8 mouse cellular contexts compared by ENCODE assay signal in genomic region chr17:32947215-32947914, GRCm38 (mm10). TPM values are rescaled to one million over a fixed set of nuclear protein-coding genes. Genes with fewer than 3 reads are reported as not detected.
DNase-seq lines count a peak whose midpoint lies in the region; ATAC-seq lines count a peak whose summit lies in the region.

Gene Cyp4f13, minus strand, starts transcription at chr17:32947402.

- peak within 1 kb of the TSS; percentile 52 for H3K4me2 ChIP-seq in hindbrain, embryonic 12.5 days (replicated peaks)

- ATAC-seq in hindbrain, embryonic 12.5 days (ENCODE audit: low FRiP score): peak; percentile 75

- WGBS in hindbrain, embryonic 12.5 days: 43% methylated on average over 12 of the region's 12 CpGs

- peak; percentile 98 for DNase-seq in Muller cell, postnatal 12 days (ENCODE audit: inconsistent ontology term)
- peak; percentile 99 to 100 for DNase-seq in cerebellum, postnatal 10 days
- DNase-seq in frontal cortex, postnatal 10 days (ENCODE audit: low spot score in 2 of 2): peak; percentile 91 to 92
- DNase-seq in layer of hippocampus, postnatal 25 days (ENCODE audit: extremely low spot score in 1 of 2, low spot score in 1 of 2): peak; percentile 89 to 96
- DNase-seq in lung, postnatal 25 days (ENCODE audit: low spot score): peak; percentile 99
- peak; percentile 33 for DNase-seq in retina, embryonic 14.5 days (ENCODE audit: low spot score)
- DNase-seq in thymus, postnatal 4 days: peak; percentile 91

- H3K9me3 ChIP-seq in hindbrain, embryonic 12.5 days (replicated peaks): no peaks in the 10 kb centered on the region

- no peak within 1 kb of the TSS for H3K27ac ChIP-seq in hindbrain, embryonic 12.5 days

- H3K9ac ChIP-seq in hindbrain, embryonic 12.5 days: peak within 1 kb of the TSS; percentile 55

- H3K4me1 ChIP-seq in hindbrain, embryonic 12.5 days: peaks cover 8% of the 10 kb centered on the region; the same call in 1 of the 2 replicates

- peak within 1 kb of the TSS; percentile 34 for H3K4me3 ChIP-seq in hindbrain, embryonic 12.5 days

- no peaks in the 10 kb centered on the region for H3K27me3 ChIP-seq in hindbrain, embryonic 12.5 days

- H3K36me3 ChIP-seq in hindbrain, embryonic 12.5 days: no peaks in the 10 kb centered on the region

RNA-seq across cellular contexts. Expression of gene Cyp4f13, which starts in this region (rescaled TPM):
- 8.1 and 10.2 TPM in 2 replicates for polyA plus RNA-seq in hindbrain, embryonic 12.5 days (2016; fragmentation: Nextera tagmentation; extraction: Ambion mirVana)
- 10 to 100 TPM; 16.6 to 28.0 TPM for total RNA-seq in layer of hippocampus, postnatal 25 days (2021)

Comparison
In these comparisons a context has a peak if more than half of its experiments do, and no peak if none do; other contexts are left out.
1. DNase-seq: peak in every context shown above with its lines; median percentile 100 in cerebellum, postnatal 10 days; 99 in lung, postnatal 25 days; 98 in Muller cell, postnatal 12 days; 92 in layer of hippocampus, postnatal 25 days; 92 in frontal cortex, postnatal 10 days; 91 in thymus, postnatal 4 days; 33 in retina, embryonic 14.5 days.